Mouse (Mus musculus) adrenal gland, postnatal 36 days (tissue): ENCODE results near the gene Polr3e. TPM values are rescaled to one million over a fixed set of nuclear protein-coding genes. Genes with fewer than 3 reads are reported as not detected.
"Not testable (repeated sequence)": the region's sequence is repeated elsewhere in the genome, so short reads cannot be mapped to it uniquely, and the experiment has no call there.

ENCODE experiments used
- DNase-seq, 2 experiments: peaks; one replicate each; pipeline ENCODE4 v3.0.0; 2021; ENCODE audit warnings: mixed read lengths in 1 of 2
- total RNA-seq, 2 experiments: library from RNA; stranded (reverse); gene quantifications; 2 replicates each; pipeline ENCODE4 v1.2.3; 2021

Gene Polr3e
- total RNA-seq, 2 experiments from 2014 or later = 23.1 to 25.9 TPM

- DNase-seq = not testable (repeated sequence)
These were observed 7.4 kb upstream of the Polr3e start for GRCm38 (mm10) chr7:120910172-120910571.

GRCm38 (mm10) chr7:120911268-120911667 is 6.3 kb upstream of the Polr3e start:
- not testable (repeated sequence) for DNase-seq

GRCm38 (mm10) chr7:120913332-120913731 is 4.2 kb upstream of the Polr3e start:
- no peak for DNase-seq

- no peak for DNase-seq
These were observed 1.2 kb upstream of the Polr3e start for GRCm38 (mm10) chr7:120916262-120916875.

- DNase-seq = no peak
These were observed 309 bp upstream of the Polr3e start for GRCm38 (mm10) chr7:120917279-120917591.

- peak; percentile 32 to 61 for DNase-seq
These were observed 1.0 kb downstream of the Polr3e start for GRCm38 (mm10) chr7:120918526-120918962.

GRCm38 (mm10) chr7:120933110-120933509 is 15.6 kb downstream of the Polr3e start:
- no peak for DNase-seq

GRCm38 (mm10) chr7:120933680-120934195 is 16.2 kb downstream of the Polr3e start:
- DNase-seq = no peak

- peak; percentile 41 to 62 for DNase-seq
These were observed 17.2 kb downstream of the Polr3e start for GRCm38 (mm10) chr7:120934716-120935115.

- DNase-seq = no peak
These were observed 19.0 kb downstream of the Polr3e start for GRCm38 (mm10) chr7:120936522-120936921.

GRCm38 (mm10) chr7:120938206-120938605 is 20.7 kb downstream of the Polr3e start:
- no peak for DNase-seq

GRCm38 (mm10) chr7:120940343-120940742 is 22.8 kb downstream of the Polr3e start:
- DNase-seq = peak; percentile 6 to 15

GRCm38 (mm10) chr7:120941214-120941613 is 23.7 kb downstream of the Polr3e start:
- no peak for DNase-seq

GRCm38 (mm10) chr7:120942506-120942905 is 25.0 kb downstream of the Polr3e start:
- DNase-seq = no peak

- DNase-seq = peak; percentile 43 to 65
These were observed 26.5 kb downstream of the Polr3e start for GRCm38 (mm10) chr7:120943936-120944509.

- not testable (repeated sequence) for DNase-seq
These were observed 36.0 kb downstream of the Polr3e start for GRCm38 (mm10) chr7:120953591-120953990.

GRCm38 (mm10) chr7:120960116-120960515 is 42.6 kb downstream of the Polr3e start:
- DNase-seq = no peak

GRCm38 (mm10) chr7:120960601-120961000 is 43.1 kb downstream of the Polr3e start:
- DNase-seq = peak in 1 of 2 experiments; percentile 11

- DNase-seq = no peak
These were observed 44.3 kb downstream of the Polr3e start for GRCm38 (mm10) chr7:120961893-120962292.

GRCm38 (mm10) chr7:120963126-120963525 is 45.6 kb downstream of the Polr3e start:
- DNase-seq = no peak

- DNase-seq = no peak
These were observed 51.7 kb downstream of the Polr3e start for GRCm38 (mm10) chr7:120969221-120969620.

GRCm38 (mm10) chr7:120970112-120970511 is 52.6 kb downstream of the Polr3e start:
- no peak for DNase-seq

GRCm38 (mm10) chr7:120972471-120972870 is 54.9 kb downstream of the Polr3e start:
- DNase-seq = not testable (repeated sequence)

GRCm38 (mm10) chr7:120974001-120974400 is 56.5 kb downstream of the Polr3e start:
- no peak for DNase-seq
